Mouse (Mus musculus): Measurements from ENCODE around the gene Cabp7. TPM values are rescaled to one million over a fixed set of nuclear protein-coding genes. Genes with fewer than 3 reads are reported as not detected.

The Cabp7 gene
- polyA plus RNA-seq, 1 experiment from 2014 or later, result 0.10 TPM

DNA sequence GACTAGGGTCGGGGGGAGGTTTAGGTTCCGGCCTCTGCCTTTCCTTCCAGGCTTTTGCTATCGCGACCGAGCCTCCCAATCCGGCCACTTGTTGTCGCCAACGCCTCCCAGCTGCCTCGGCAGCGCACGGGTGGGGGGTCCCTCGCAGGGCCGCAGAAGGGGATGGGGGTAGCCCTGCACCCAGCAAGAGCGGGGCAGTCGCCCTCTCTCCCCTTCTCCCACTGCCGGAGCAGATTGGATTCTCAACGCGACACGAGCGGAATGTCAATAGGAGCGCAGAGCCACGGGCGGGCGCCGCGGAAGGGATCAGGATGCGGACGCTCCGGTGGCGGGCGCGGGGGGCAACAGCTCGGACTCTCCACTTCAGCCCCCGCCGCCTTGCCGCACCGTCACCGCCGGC, 609 bp downstream of the Cabp7 start:
- peak overlapping the region; percentile 95 for H3K4me2 ChIP-seq
- 1% methylated on average over 39 of the region's 39 CpGs for WGBS
- no peak for ATAC-seq (replicated peaks; ENCODE audit: low FRiP score)
- H3K9ac ChIP-seq, result no peak overlapping the region
- H3K36me3 ChIP-seq, result no peaks in the 10 kb centered on the region
- H3K9me3 ChIP-seq (replicated peaks), result no peaks in the 10 kb centered on the region
- peaks cover 99% of the 10 kb centered on the region for H3K27me3 ChIP-seq
- H3K4me3 ChIP-seq (replicated peaks), result peak overlapping the region; percentile 53
- peaks cover 20% of the 10 kb centered on the region for H3K4me1 ChIP-seq
- H3K27ac ChIP-seq, result no peak overlapping the region

DNA sequence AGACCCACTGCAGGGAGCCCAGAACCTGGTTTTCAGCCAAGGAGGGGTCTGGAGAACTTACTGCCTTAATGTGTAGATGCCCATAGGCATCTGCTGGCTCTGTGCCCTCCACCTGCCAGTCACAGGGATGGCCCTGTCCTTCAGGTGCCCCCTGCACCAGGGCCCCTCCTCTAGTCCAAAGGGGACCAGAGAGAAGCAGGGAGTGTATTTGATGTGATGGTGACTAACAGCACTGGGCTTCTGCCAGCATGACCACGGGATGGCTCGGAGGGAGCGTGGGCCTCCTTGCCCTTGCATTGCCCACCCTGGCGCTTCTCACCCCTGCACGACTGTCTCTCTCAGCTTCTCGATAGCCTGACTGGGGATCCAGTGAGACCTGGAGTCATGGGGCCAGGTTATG, 1.9 kb downstream of the Cabp7 start:
- Histone ChIP-seq H3K4me3 (replicated peaks) (no peak overlapping the region), H3K36me3 (no peaks in the 10 kb centered on the region), H3K27ac (no peak overlapping the region), H3K9ac (no peak overlapping the region), H3K9me3 (replicated peaks) (no peaks in the 10 kb centered on the region), H3K27me3 (peaks cover 90% of the 10 kb centered on the region), H3K4me2 (no peak overlapping the region), H3K4me1 (peaks cover 20% of the 10 kb centered on the region)
- ATAC-seq (replicated peaks; ENCODE audit: low FRiP score), result no peak
- 58% methylated on average over 6 of the region's 6 CpGs for WGBS

DNA sequence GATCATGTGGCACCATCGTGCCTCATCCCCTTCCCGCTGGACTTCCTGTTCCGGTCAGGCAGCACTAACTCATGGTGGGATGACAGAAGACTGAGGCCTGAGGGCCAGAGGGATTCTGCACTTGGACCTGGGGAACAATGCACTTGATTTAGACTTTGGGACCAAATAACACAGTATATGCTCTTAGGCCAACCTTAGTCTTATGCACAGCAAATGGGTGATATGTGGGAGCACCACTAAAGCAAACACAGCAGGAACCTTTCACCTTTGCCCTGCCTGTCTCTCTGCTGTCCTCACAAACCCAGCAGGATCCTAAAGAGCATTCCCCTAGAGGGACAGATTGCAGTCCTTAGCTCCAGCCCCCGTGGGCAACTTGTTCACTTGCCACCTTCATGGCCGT, 5.8 kb downstream of the Cabp7 start:
- no peak overlapping the region for H3K9ac ChIP-seq
- no peaks in the 10 kb centered on the region for H3K9me3 ChIP-seq (replicated peaks)
- WGBS, result 43% methylated on average over 5 of the region's 5 CpGs

DNA sequence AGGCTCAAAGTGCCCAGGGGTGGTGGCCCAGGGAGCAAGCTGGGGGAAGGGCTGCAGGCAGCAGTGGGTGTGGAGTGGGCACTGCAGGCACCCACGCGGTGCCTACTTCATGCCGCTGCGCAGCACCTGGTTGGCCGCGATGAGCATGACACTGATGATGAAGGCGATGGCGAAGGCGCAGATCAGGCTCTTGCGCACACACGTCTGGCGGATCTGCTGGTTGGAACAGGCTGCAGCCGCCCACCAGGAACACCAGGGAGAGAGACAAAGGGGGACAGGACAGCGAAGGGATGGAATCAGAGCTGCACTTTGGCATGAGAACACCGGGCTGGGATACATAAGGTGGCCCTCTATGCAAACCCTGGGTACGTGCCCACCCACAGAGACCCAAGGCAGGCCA, 7.9 kb downstream of the Cabp7 start:
- Histone ChIP-seq H3K9ac (no peak overlapping the region), H3K36me3 (no peaks in the 10 kb centered on the region), H3K9me3 (replicated peaks) (no peaks in the 10 kb centered on the region), H3K4me1 (0 out of 2 replicates have a peak, but pooled peaks cover 5% of the 10 kb centered on the region), H3K27ac (no peak overlapping the region), H3K4me2 (no peak overlapping the region), H3K4me3 (replicated peaks) (no peak overlapping the region), H3K27me3 (peaks cover 31% of the 10 kb centered on the region)
- no peak for ATAC-seq (replicated peaks; ENCODE audit: low FRiP score)
- 94% methylated on average over 16 of the region's 16 CpGs for WGBS

More for the DNA sequence above, 5.8 kb downstream of the Cabp7 start:
- Histone ChIP-seq H3K4me3 (replicated peaks) (no peak overlapping the region), H3K36me3 (no peaks in the 10 kb centered on the region), H3K27me3 (peaks cover 51% of the 10 kb centered on the region), H3K27ac (no peak overlapping the region), H3K4me2 (no peak overlapping the region), H3K4me1 (peaks cover 3% of the 10 kb centered on the region)
- ATAC-seq (replicated peaks; ENCODE audit: low FRiP score), result no peak

DNA sequence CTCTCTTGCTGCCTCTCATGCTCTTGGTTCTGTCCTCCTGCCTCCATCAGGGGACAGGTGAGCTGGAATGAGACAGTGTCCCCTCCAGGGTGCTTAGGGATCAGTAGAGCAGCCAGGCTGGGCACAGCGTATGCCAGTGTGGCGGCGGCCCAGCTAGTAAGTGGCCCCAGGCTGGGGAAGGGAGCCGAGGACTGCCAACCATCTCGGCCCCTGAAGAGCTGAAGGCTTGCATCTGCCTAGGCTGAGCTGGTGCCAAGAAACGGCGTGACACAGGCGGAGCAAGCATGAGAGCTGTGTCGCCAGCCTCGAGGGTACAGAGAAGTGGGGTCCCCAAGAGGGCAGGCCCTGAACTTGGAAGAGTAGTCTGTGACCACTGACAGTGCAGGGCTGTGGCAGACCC, 8.9 kb downstream of the Cabp7 start:
- H3K27ac ChIP-seq, result no peak overlapping the region
- 86% methylated on average over 10 of the region's 10 CpGs for WGBS
- ATAC-seq (replicated peaks; ENCODE audit: low FRiP score), result no peak

DNA sequence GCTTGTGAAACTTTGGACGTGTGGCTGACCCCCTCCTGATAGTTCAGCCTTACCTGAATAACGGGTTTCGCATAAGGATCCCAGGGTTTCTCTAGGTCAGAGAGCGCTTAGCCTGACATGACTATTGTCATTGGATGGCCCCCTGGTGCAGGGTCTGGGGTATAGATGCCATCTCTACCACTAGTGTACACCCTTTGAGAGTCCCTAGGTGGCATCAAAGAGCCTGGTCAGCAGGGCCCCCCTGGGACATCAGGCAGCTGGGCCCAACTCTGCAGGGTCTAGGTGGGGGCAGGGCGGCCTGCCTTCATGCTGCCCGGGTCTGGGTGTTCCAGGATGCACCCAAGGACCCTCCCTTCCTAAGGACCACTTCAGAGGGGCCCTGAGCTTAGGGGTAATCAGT, 10.2 kb downstream of the Cabp7 start:
- Histone ChIP-seq H3K9me3 (replicated peaks) (no peaks in the 10 kb centered on the region), H3K36me3 (no peaks in the 10 kb centered on the region), H3K27me3 (0 out of 2 replicates have a peak, but pooled peaks cover 7% of the 10 kb centered on the region), H3K4me3 (replicated peaks) (no peak overlapping the region), H3K9ac (no peak overlapping the region), H3K4me2 (no peak overlapping the region), H3K4me1 (0 out of 2 replicates have a peak, but pooled peaks cover 5% of the 10 kb centered on the region), H3K27ac (no peak overlapping the region)
- no peak for ATAC-seq (replicated peaks; ENCODE audit: low FRiP score)
- 51% methylated on average over 6 of the region's 6 CpGs for WGBS

More for the DNA sequence above, 8.9 kb downstream of the Cabp7 start:
- Histone ChIP-seq H3K9ac (no peak overlapping the region), H3K4me3 (replicated peaks) (no peak overlapping the region), H3K9me3 (replicated peaks) (no peaks in the 10 kb centered on the region), H3K36me3 (no peaks in the 10 kb centered on the region), H3K27me3 (peaks cover 20% of the 10 kb centered on the region), H3K4me2 (no peak overlapping the region), H3K4me1 (0 out of 2 replicates have a peak, but pooled peaks cover 5% of the 10 kb centered on the region)

DNA sequence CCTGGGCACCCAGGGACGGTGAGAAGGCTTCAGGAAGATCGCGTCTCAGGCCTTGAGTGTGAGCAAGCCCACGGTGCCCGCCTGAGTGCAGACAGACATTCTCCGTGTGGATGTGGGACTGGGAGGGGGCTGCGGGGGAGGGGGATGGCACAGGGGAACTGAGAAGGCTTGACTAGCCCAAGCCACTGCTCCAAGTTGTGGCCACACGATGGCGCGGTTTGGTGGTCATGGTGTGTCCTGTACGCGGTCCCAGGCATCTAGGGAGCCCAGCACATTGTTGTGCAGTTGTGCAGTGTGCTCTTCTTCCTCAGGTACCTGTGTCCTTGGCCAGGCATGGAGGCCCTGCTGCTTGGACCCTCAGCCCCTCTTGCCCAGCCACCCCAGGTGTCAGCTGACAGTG, 12.4 kb downstream of the Cabp7 start:
- no peaks in the 10 kb centered on the region for H3K9me3 ChIP-seq (replicated peaks)
- H3K4me3 ChIP-seq (replicated peaks), result no peak overlapping the region
- H3K9ac ChIP-seq, result no peak overlapping the region
- 31% methylated on average over 12 of the region's 12 CpGs for WGBS
- H3K4me2 ChIP-seq, result no peak overlapping the region
- 0 out of 2 replicates have a peak, but pooled peaks cover 5% of the 10 kb centered on the region for H3K4me1 ChIP-seq
- no peak overlapping the region for H3K27ac ChIP-seq
- no peak for ATAC-seq (replicated peaks; ENCODE audit: low FRiP score)
- H3K27me3 ChIP-seq, result no peaks in the 10 kb centered on the region
- no peaks in the 10 kb centered on the region for H3K36me3 ChIP-seq

DNA sequence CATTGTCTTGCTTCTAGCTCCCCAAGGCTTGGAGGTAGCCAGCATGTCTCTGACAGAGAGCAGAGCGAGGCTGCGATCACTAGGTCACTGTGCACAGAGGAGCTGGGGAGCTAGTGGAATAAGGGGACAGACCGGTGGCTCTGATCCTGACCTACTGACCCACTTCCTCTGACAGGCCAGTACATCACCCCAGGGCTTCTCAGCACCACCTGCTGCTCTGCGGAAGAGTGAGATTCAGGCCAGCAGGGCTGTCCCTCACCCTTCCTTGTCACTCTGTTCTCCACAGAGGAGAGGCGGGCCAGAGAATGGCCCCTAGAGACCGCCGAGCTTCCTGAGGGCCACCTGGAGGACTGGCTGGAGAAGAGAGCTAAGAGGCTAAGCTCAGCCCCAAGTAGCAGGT, 14.8 kb downstream of the Cabp7 start:
- Histone ChIP-seq H3K27me3 (no peaks in the 10 kb centered on the region), H3K36me3 (0 out of 2 replicates have a peak, but pooled peaks cover 7% of the 10 kb centered on the region), H3K9me3 (replicated peaks) (no peaks in the 10 kb centered on the region), H3K4me2 (no peak overlapping the region), H3K27ac (no peak overlapping the region), H3K4me1 (0 out of 2 replicates have a peak, but pooled peaks cover 5% of the 10 kb centered on the region), H3K9ac (no peak overlapping the region), H3K4me3 (replicated peaks) (no peak overlapping the region)
- 64% methylated on average over 7 of the region's 7 CpGs for WGBS
- ATAC-seq (replicated peaks; ENCODE audit: low FRiP score), result no peak

DNA sequence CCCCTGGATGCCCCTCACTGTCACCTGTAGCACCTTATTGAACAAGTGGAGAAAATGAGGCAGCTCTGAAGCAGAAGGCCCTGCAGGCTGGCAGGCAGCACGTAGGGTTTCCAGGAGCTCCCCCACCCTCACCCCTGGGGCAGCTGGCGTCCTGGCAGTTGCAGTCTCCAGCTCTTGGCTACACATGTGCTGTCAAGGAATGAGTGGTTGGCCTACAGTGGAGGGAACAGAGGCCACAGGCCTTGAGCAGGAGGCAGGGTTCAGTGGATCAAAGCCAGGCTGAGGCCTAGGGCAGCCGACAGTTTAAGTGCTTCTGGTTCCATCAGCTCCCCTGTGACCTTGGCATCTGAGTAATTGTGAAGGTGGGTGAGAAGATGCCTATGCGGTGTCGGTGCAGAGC, 15.7 kb downstream of the Cabp7 start:
- H3K9me3 ChIP-seq (replicated peaks), result no peaks in the 10 kb centered on the region
- WGBS, result 84% methylated on average over 5 of the region's 5 CpGs
- 0 out of 2 replicates have a peak, but pooled peaks cover 5% of the 10 kb centered on the region for H3K4me1 ChIP-seq
- no peak overlapping the region for H3K4me3 ChIP-seq (replicated peaks)
- H3K27me3 ChIP-seq, result no peaks in the 10 kb centered on the region
- no peak overlapping the region for H3K9ac ChIP-seq
- H3K36me3 ChIP-seq, result peaks cover 10% of the 10 kb centered on the region; the same call in 1 of the 2 replicates
- H3K4me2 ChIP-seq, result no peak overlapping the region
- ATAC-seq (replicated peaks; ENCODE audit: low FRiP score), result no peak
- H3K27ac ChIP-seq, result no peak overlapping the region

DNA sequence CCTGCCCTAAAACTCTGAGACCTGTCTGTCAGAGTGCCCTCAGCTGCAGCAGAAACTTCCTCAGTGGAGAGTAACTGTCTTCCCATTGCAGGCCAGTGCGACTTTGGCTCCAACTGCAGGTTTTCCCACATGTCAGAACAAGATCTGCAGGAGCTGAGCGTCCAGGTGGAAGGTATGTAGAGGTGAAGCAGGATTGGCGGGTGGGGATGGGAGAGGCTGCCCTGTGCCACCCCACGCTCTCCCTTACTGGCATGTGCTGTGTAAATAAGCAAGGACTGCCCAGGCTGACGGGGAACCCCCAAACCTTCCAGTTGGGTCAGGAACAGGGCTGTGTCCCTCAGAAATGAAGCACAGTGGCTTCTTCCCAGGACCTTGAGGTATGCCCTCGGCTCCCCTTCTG, 16.5 kb downstream of the Cabp7 start:
- Histone ChIP-seq H3K36me3 (peaks cover 17% of the 10 kb centered on the region; the same call in 1 of the 2 replicates), H3K4me1 (no peaks in the 10 kb centered on the region), H3K4me3 (replicated peaks) (no peak overlapping the region), H3K9ac (no peak overlapping the region), H3K4me2 (no peak overlapping the region), H3K27ac (0 out of 2 replicates have a peak overlapping the region, but pooled peaks have one; percentile 22), H3K27me3 (no peaks in the 10 kb centered on the region), H3K9me3 (replicated peaks) (no peaks in the 10 kb centered on the region)
- WGBS, result 81% methylated on average over 6 of the region's 6 CpGs
- ATAC-seq (replicated peaks; ENCODE audit: low FRiP score), result no peak

DNA sequence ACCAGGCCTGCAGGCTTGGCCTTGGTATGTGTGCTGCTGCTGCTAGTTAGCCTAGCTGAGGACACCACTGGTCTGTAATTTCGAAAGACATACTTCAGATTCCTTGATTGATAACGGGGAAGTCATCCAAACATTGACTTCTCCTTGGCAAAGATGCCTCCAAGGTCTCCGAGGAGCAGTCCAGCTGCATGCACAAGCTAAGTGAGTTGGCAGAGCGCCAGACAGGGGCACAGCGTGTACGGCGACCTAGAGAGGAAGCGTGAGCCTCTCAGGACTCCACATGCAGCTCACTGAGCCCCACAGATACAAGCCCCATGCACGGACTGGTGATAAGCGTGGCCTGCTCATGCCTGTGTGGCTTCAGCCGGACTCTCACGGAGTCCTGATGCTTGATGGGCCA, 17.0 kb downstream of the Cabp7 start:
- Histone ChIP-seq H3K36me3 (peaks cover 20% of the 10 kb centered on the region; the same call in 1 of the 2 replicates), H3K27me3 (no peaks in the 10 kb centered on the region), H3K27ac (0 out of 2 replicates have a peak overlapping the region, but pooled peaks have one; percentile 22), H3K4me2 (no peak overlapping the region), H3K9ac (no peak overlapping the region), H3K4me3 (replicated peaks) (no peak overlapping the region), H3K9me3 (replicated peaks) (no peaks in the 10 kb centered on the region), H3K4me1 (no peaks in the 10 kb centered on the region)
- no peak for ATAC-seq (replicated peaks; ENCODE audit: low FRiP score)
- WGBS, result 44% methylated on average over 12 of the region's 12 CpGs

DNA sequence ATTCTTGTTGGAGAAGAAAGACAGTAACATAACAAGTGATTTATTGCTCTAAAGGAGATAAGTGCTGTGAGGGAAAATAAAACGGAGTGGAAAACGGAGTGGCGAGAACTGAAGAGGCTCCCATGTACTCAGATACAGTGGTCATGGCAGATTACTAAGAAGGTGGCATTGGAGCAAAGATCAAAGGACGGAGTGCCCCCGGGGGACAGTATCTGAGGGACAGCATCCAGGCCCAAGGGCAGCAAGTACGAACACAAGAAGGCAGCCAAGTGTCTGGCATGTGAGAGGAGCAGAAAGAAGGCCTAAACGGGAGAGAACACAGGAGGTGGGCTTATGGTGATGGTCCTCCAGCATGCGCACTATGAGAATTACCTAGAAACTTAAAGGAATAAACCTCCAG, 24.9 kb downstream of the Cabp7 start:
- H3K4me3 ChIP-seq (replicated peaks), result no peak overlapping the region
- ATAC-seq (replicated peaks; ENCODE audit: low FRiP score), result no peak
- H3K27me3 ChIP-seq, result no peaks in the 10 kb centered on the region
- no peak overlapping the region for H3K4me2 ChIP-seq
- H3K4me1 ChIP-seq, result peaks cover 16% of the 10 kb centered on the region; the same call in 1 of the 2 replicates
- H3K36me3 ChIP-seq, result peaks cover 37% of the 10 kb centered on the region; the same call in 1 of the 2 replicates
- 60% methylated on average over 8 of the region's 8 CpGs for WGBS
- no peak overlapping the region for H3K9ac ChIP-seq
- H3K27ac ChIP-seq, result no peak overlapping the region
- H3K9me3 ChIP-seq (replicated peaks), result no peaks in the 10 kb centered on the region
